Mouse (Mus musculus) brain, embryonic 14.5 days (tissue): ENCODE measurements around the gene Cdh13.

Source experiments
- CTCF ChIP-seq: fragments of 200-500 bp; IDR thresholded peaks from 2 replicates; pipeline ENCODE4 v1.5.1; 2012; ENCODE audit warnings: inconsistent platforms, mild to moderate bottlenecking, moderate library complexity, borderline replicate concordance; ENCODE audit not compliant: insufficient read depth, insufficient read length; ENCODE audit errors: extremely low read depth
- POLR2A ChIP-seq: fragments of 200-500 bp; IDR thresholded peaks from 2 replicates; pipeline ENCODE4 v1.6.1; 2012; ENCODE audit warnings: mild to moderate bottlenecking, inconsistent platforms, borderline replicate concordance; ENCODE audit not compliant: poor library complexity, insufficient read depth, insufficient read length, severe bottlenecking; ENCODE audit errors: extremely low read depth

DNA sequence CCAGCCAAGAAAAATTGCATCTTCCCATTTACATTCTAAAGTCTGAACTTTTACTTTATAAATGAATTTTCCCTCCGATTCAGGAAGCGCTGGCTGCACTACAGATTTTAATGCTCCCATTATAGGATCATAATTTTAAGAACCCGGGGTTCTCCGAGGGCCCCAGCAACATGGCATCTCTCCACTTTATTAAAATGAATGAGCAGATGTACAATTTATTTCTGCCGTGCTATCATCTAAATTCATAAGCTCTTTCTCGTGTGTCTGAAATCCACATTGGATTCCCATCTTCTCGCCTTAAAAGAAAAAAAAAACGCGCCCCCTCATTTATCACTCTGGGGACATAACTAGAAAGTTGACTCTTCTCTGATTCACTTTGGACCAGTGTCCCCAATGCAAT lies 925.0 kb downstream of the Cdh13 start:
- TF ChIP-seq CTCF, result no peak
- no peak for TF ChIP-seq POLR2A
